Mouse (Mus musculus) intestine, embryonic 15.5 days (tissue): Measurements from ENCODE around the gene Gfod1. TPM values are rescaled to one million over a fixed set of nuclear protein-coding genes. Genes with fewer than 3 reads are reported as not detected.

Source experiments
- ATAC-seq: fragments of 200-750 bp; cut with Nextera tagmentation; 2 replicates; pipeline ENCODE4 v1.8.0; 2017; ENCODE audit warnings: moderate TSS enrichment, moderate library complexity
- H3K27ac ChIP-seq: fragments of 300-500 bp; sonication (generic); 2 replicates; pipeline ENCODE4 v1.5.1; 2015; ENCODE audit warnings: mild to moderate bottlenecking, inconsistent platforms
- H3K27me3 ChIP-seq: fragments of 300-500 bp; sonication (generic); replicated peaks from 2 replicates; pipeline ENCODE4 v1.6.1; 2015; ENCODE audit warnings: inconsistent platforms
- H3K36me3 ChIP-seq: fragments of 300-500 bp; sonication (generic); 2 replicates; pipeline ENCODE4 v1.6.1; 2015; ENCODE audit warnings: inconsistent platforms
- H3K4me1 ChIP-seq: fragments of 300-500 bp; sonication (generic); replicated peaks from 2 replicates; pipeline ENCODE4 v1.6.1; 2015; ENCODE audit warnings: inconsistent platforms
- H3K4me2 ChIP-seq: fragments of 300-500 bp; sonication (generic); replicated peaks from 2 replicates; pipeline ENCODE4 v1.6.1; 2015; ENCODE audit warnings: mild to moderate bottlenecking, inconsistent platforms
- H3K4me3 ChIP-seq: fragments of 300-500 bp; sonication (generic); replicated peaks from 2 replicates; pipeline ENCODE4 v1.5.1; 2015; ENCODE audit warnings: inconsistent platforms
- H3K9ac ChIP-seq: fragments of 300-500 bp; sonication (generic); 2 replicates; pipeline ENCODE4 v1.6.1; 2015; ENCODE audit warnings: inconsistent platforms
- H3K9me3 ChIP-seq: fragments of 300-500 bp; sonication (generic); 2 replicates; pipeline ENCODE4 v1.6.1; 2016; ENCODE audit warnings: inconsistent platforms
- WGBS: fragments of 180-500 bp; shearing (Covaris S2); methylation state at CpG from one replicate; pipeline ENCODE4 v1.1.7; 2015; 5-methylcytosine and 5-hydroxymethylcytosine counted together
- polyA plus RNA-seq: library from polyadenylated mRNA; unstranded; fragments of >200 nt; fragmentation: Nextera tagmentation; extraction: Ambion mirVana; gene quantifications from 2 replicates; pipeline ENCODE4 v1.2.1, GENCODE M21; 2015

Gene Gfod1
- polyA plus RNA-seq, 1 experiment from 2014 or later, result 0.33 TPM

DNA sequence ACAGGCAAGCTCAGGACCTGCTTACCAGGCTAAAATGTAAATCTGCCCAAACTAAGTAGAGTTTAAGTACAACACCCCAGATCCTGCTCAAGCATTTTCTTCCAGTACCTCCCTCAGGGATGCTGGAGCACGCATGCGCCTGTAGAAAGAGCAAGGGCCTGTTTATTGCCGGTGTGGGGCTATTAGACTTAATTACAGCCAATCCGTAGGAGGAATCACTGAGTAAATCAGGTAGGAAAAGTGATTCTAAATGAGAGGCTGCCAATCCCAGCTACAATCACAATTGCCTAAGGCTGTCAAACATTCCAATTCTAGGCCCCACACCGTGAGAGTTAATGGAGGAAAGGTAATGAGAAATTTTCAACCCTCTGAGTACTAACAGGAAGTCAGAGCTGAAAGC lies 145.7 kb downstream of the Gfod1 start:
- Histone ChIP-seq H3K27me3 (no peaks in the 10 kb centered on the region), H3K4me3 (no peak overlapping the region), H3K27ac (no peak overlapping the region), H3K9ac (no peak overlapping the region), H3K4me1 (0 out of 2 replicates have a peak, but pooled peaks cover 5% of the 10 kb centered on the region), H3K9me3 (no peaks in the 10 kb centered on the region), H3K4me2 (no peak overlapping the region), H3K36me3 (no peaks in the 10 kb centered on the region)
- ATAC-seq, result no peak
- 53% methylated on average over 5 of the region's 5 CpGs for WGBS

DNA sequence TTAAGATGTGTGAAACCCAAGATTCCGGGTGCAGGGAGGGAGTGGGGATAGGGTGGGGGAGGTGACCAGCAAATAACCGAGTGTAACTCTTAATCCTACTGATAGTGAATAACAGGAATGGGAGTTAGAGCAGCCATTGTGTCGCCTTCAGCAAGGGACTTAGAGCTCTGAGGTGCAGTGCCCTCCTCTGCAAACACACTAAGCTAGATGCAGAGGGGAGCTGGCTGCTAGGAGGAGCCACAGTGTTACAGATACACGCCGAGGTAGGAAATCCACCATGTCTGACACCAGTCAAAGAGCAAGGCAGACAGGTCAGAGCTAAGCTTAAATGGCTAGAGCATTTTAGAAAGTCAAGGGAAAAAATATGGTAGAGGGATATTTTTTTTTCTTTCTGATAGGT lies 146.6 kb downstream of the Gfod1 start:
- WGBS, result 52% methylated on average over 5 of the region's 5 CpGs
- Histone ChIP-seq H3K27me3 (no peaks in the 10 kb centered on the region), H3K4me1 (0 out of 2 replicates have a peak, but pooled peaks cover 5% of the 10 kb centered on the region), H3K9me3 (no peaks in the 10 kb centered on the region), H3K27ac (no peak overlapping the region), H3K9ac (no peak overlapping the region), H3K36me3 (no peaks in the 10 kb centered on the region), H3K4me3 (no peak overlapping the region), H3K4me2 (no peak overlapping the region)
- no peak for ATAC-seq

DNA sequence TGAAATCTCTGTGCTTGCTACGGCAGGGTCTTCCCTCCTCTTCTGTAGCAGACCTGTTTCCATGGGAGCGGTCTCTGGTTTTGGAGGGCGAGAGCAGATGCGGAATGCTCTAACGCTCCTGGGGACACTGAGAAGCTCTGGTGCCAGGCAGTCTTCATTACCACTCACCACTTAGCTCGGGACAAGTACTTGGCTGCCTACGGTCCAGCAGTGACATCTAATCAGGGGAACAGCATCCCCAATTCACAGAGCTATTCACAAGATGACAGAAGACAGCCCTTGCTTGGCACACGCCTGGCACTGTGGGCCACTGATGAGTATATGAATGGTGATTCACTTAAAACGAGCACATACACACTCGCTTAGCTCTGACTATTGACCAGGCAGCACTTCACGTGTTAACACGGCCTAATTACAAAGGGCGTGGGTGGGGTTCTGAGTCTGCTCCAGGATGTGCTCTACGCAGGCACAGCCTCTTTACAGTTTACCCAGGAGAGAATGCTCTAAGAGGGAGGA lies 151.9 kb downstream of the Gfod1 start:
- no peak overlapping the region for H3K27ac ChIP-seq
- no peak overlapping the region for H3K4me3 ChIP-seq
- no peaks in the 10 kb centered on the region for H3K27me3 ChIP-seq
- H3K4me2 ChIP-seq, result no peak overlapping the region
- no peaks in the 10 kb centered on the region for H3K4me1 ChIP-seq
- no peaks in the 10 kb centered on the region for H3K9me3 ChIP-seq
- ATAC-seq, result no peak
- WGBS, result 91% methylated on average over 14 of the region's 14 CpGs
- H3K36me3 ChIP-seq, result no peaks in the 10 kb centered on the region
- H3K9ac ChIP-seq, result no peak overlapping the region

DNA sequence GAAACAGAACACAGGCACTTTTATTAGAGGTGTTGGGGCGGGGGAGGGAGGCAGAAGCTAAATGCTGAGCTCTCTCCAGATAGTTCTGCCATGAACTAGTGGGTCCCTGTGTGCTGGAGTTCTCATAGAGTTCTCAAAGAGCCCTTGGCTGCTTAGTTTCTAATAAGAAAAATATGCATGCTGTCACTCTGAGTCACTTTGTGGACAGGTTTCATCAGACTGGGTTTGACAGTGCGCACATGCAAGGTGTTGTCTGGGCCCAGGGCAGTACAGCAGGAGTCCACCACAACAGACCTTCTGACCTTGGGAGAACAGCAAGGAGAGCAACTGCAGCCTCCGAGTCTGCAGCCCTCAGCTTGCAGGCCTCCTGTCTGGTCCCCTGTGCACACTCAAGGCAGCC lies 154.3 kb downstream of the Gfod1 start:
- ATAC-seq, result no peak
- Histone ChIP-seq H3K36me3 (no peaks in the 10 kb centered on the region), H3K9ac (no peak overlapping the region), H3K4me2 (no peak overlapping the region), H3K4me3 (no peak overlapping the region), H3K9me3 (no peaks in the 10 kb centered on the region), H3K27ac (no peak overlapping the region), H3K27me3 (no peaks in the 10 kb centered on the region), H3K4me1 (no peaks in the 10 kb centered on the region)
- 80% methylated on average over 3 of the region's 3 CpGs for WGBS

DNA sequence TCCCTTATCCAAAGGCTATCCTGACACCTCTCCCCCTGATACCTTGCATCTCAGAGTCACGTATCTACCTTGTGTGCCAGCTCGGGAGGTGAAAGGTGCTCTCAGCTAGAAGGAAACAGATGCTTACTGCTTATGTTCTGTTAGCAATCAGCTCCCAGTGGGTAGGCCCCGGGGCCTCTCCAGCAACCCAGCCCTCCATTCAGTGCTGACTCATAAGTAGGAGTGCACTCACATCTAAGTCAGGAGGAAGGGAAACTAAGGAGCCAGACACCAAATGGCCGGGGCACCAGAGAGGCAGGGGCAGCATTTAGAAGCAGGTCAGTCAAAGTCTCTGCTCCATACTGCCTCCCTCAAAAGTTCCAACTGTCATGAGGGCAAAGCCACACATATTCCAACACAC lies 155.3 kb downstream of the Gfod1 start:
- peak; percentile 47; the same call in 1 of the 2 replicates for ATAC-seq
- H3K4me1 ChIP-seq, result no peaks in the 10 kb centered on the region
- WGBS, result 65% methylated on average over 4 of the region's 4 CpGs
- no peaks in the 10 kb centered on the region for H3K36me3 ChIP-seq
- no peak overlapping the region for H3K27ac ChIP-seq
- H3K4me2 ChIP-seq, result no peak overlapping the region
- no peaks in the 10 kb centered on the region for H3K27me3 ChIP-seq
- no peaks in the 10 kb centered on the region for H3K9me3 ChIP-seq
- no peak overlapping the region for H3K9ac ChIP-seq
- no peak overlapping the region for H3K4me3 ChIP-seq

DNA sequence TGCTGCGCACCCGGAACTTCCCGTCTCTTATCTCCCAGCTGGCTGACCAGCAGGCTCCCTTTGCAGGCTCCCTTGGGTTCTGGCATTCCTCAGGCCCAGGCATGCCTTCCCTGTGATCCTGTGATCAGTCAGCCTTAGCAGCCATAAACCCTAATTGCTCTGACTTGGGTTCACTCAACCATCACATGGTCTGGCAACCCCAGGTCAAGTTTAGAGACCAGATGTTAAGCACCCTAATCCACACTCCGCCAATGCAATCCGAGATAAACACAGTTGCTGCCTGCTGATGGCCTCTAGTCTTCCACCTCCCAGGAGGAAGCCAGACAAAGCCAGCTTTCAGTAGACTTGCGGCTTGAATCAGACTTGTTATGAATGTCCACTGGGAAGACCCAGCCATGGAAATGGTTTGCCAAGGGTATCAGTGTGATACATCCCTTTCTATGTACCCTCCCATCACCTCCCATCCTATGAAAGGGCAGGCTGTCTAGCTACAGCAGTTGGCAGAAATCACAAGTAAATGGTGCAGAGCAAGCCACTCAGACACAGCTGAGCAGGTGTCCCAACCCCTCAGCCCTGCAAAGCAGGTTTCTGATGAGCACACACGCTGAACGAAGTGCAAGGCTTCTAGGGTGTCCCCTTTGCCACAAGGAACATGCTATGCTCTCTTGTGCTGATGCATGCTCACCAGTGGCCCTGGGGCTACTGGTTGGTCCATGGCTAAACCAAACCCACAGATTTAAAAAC lies 157.3 kb downstream of the Gfod1 start:
- no peaks in the 10 kb centered on the region for H3K27me3 ChIP-seq
- H3K4me2 ChIP-seq, result no peak overlapping the region
- ATAC-seq, result peak; percentile 31; the same call in 1 of the 2 replicates
- 44% methylated on average over 8 of the region's 8 CpGs for WGBS
- H3K4me1 ChIP-seq, result no peaks in the 10 kb centered on the region
- no peak overlapping the region for H3K9ac ChIP-seq
- no peaks in the 10 kb centered on the region for H3K9me3 ChIP-seq
- H3K27ac ChIP-seq, result no peak overlapping the region
- H3K4me3 ChIP-seq, result no peak overlapping the region
- no peaks in the 10 kb centered on the region for H3K36me3 ChIP-seq

Other genes starting within 250 kb of the Gfod1 start
- 33.4 and 34.2 TPM in 2 replicates for gene Tbc1d7, start 132.7 kb downstream of the Gfod1 start, polyA plus RNA-seq
- 15.8 and 18.2 TPM in 2 replicates for gene Sirt5, start 61.3 kb upstream of the Gfod1 start, polyA plus RNA-seq
- 141 and 150 TPM in 2 replicates for gene Nol7, start 94.2 kb upstream of the Gfod1 start, polyA plus RNA-seq
- 7.9 and 8.0 TPM in 2 replicates for gene Ranbp9, start 177.1 kb upstream of the Gfod1 start, polyA plus RNA-seq